Mouse (Mus musculus): ENCODE data around the gene 4933417A18Rik. TPM values are rescaled to one million over a fixed set of nuclear protein-coding genes. Genes with fewer than 3 reads are reported as not detected.
"Not testable (repeated sequence)": the region's sequence is repeated elsewhere in the genome, so short reads cannot be mapped to it uniquely, and the experiment has no call there.

Gene 4933417A18Rik
- polyA plus RNA-seq (2014; fragmentation: Nextera tagmentation; extraction: Ambion mirVana) = not detected in 2 replicates

GRCm38 (mm10) chr13:34924210-34924609 is at the start of gene 4933417A18Rik, which contains the start of gene Fam217a:
Gene 4933417A18Rik (plus strand): TSS chr13:34924409.
Gene Fam217a (minus strand): TSS chr13:34924310.
- no peaks in the 10 kb centered on the region for H3K4me1 ChIP-seq (replicated peaks; ENCODE audit: control insufficient read depth, insufficient read depth, low read length)
- H3K36me3 ChIP-seq (ENCODE audit: control insufficient read depth, insufficient read depth, low read length) = no peaks in the 10 kb centered on the region
- H3K27ac ChIP-seq (ENCODE audit: low read depth, low read length) = no peak within 1 kb of the TSS
- 74% methylated on average over 4 of the region's 4 CpGs for WGBS
- DNase-seq (ENCODE audit: low spot score) (no peak), ATAC-seq (replicated peaks; ENCODE audit: low FRiP score) (no peak)
- no peaks in the 10 kb centered on the region for H3K27me3 ChIP-seq (replicated peaks; ENCODE audit: control insufficient read depth, insufficient read depth, low read length)
- H3K4me3 ChIP-seq (ENCODE audit: low read depth, low read length) = no peak within 1 kb of the TSS
- no peak within 1 kb of the TSS for H3K4me2 ChIP-seq
- H3K9ac ChIP-seq (ENCODE audit: low read depth, low read length) = no peak within 1 kb of the TSS
- H3K9me3 ChIP-seq (ENCODE audit: control insufficient read depth, low read length) = no peaks in the 10 kb centered on the region

- not testable (repeated sequence) for DNase-seq (ENCODE audit: low spot score); ATAC-seq (replicated peaks; ENCODE audit: low FRiP score); H3K27me3 ChIP-seq (replicated peaks; ENCODE audit: control insufficient read depth, insufficient read depth, low read length); H3K4me1 ChIP-seq (replicated peaks; ENCODE audit: control insufficient read depth, insufficient read depth, low read length); H3K36me3 ChIP-seq (ENCODE audit: control insufficient read depth, insufficient read depth, low read length); H3K9me3 ChIP-seq (ENCODE audit: control insufficient read depth, low read length)
- peak overlapping the region; percentile 99 for H3K27ac ChIP-seq (ENCODE audit: low read depth, low read length)
- peak overlapping the region; percentile 99 for H3K4me3 ChIP-seq (ENCODE audit: low read depth, low read length)
- H3K4me2 ChIP-seq = peak overlapping the region; percentile 77
- 13% methylated on average over 13 of the region's 13 CpGs for WGBS
- peak overlapping the region; percentile 99 for H3K9ac ChIP-seq (ENCODE audit: low read depth, low read length)
Observed at GRCm38 (mm10) chr13:34874736-34875135, 49.5 kb upstream of the 4933417A18Rik start.

- H3K4me1 ChIP-seq (replicated peaks; ENCODE audit: control insufficient read depth, insufficient read depth, low read length) = peaks cover 8% of the 10 kb centered on the region
- 1% methylated on average over 40 of the region's 40 CpGs for WGBS
- DNase-seq (ENCODE audit: low spot score) (peak; percentile 94), ATAC-seq (replicated peaks; ENCODE audit: low FRiP score) (peak; percentile 70)
- H3K27me3 ChIP-seq (replicated peaks; ENCODE audit: control insufficient read depth, insufficient read depth, low read length) = no peaks in the 10 kb centered on the region
- no peaks in the 10 kb centered on the region for H3K36me3 ChIP-seq (ENCODE audit: control insufficient read depth, insufficient read depth, low read length)
- peak within 1 kb of the TSS; percentile 77 for H3K4me2 ChIP-seq
- H3K9ac ChIP-seq (ENCODE audit: low read depth, low read length) = peak within 1 kb of the TSS; percentile 99
- no peaks in the 10 kb centered on the region for H3K9me3 ChIP-seq (ENCODE audit: control insufficient read depth, low read length)
- peak within 1 kb of the TSS; percentile 99 for H3K27ac ChIP-seq (ENCODE audit: low read depth, low read length)
- peak within 1 kb of the TSS; percentile 99 for H3K4me3 ChIP-seq (ENCODE audit: low read depth, low read length)
Observed at GRCm38 (mm10) chr13:34875166-34875710, 49.0 kb upstream of the 4933417A18Rik start, which contains the start of gene Prpf4b. Gene Prpf4b (plus strand): TSS chr13:34875302.

DNA sequence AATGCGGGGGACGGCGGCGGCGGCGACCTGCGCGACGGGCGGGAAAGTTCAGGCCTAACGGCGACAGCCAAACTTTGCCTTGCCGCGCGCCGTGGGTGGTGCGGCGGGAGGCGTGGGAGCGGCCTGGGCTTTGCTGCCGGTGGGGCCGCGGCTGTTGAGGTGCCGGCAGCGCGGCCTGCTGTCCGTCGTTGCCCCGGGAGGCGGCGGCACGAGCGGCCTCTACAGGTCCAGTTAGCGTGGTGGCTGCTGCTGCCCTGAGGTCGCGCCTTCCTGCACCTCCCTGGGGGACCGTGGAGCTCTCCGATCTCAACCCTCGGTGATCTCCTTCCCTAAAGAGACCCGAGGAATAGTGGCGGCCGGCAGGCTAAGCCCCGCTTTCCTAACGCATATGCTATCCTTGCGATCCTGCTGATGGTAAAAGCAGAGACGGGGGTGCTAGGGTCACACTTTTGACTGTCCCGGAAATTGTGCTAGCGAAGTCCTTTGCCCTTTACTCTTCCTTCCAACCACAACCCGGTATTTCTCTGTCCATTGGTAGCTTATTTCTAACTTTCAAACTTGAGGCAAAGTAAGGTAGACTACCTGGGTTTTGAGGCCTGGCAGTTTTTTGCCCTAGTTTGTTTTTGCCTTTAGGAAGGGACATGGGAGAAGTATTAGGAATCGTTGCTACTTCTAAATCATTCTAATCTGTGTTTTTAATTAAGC is 48.3 kb upstream of the 4933417A18Rik start:
- H3K27me3 ChIP-seq (replicated peaks; ENCODE audit: control insufficient read depth, insufficient read depth, low read length) = no peaks in the 10 kb centered on the region
- DNase-seq (ENCODE audit: low spot score) = peak; percentile 75
- H3K36me3 ChIP-seq (ENCODE audit: control insufficient read depth, insufficient read depth, low read length) = no peaks in the 10 kb centered on the region
- H3K9me3 ChIP-seq (ENCODE audit: control insufficient read depth, low read length) = no peaks in the 10 kb centered on the region
- peak overlapping the region; percentile 99 for H3K4me3 ChIP-seq (ENCODE audit: low read depth, low read length)
- peak overlapping the region; percentile 99 for H3K27ac ChIP-seq (ENCODE audit: low read depth, low read length)
- H3K9ac ChIP-seq (ENCODE audit: low read depth, low read length) = peak overlapping the region; percentile 99
- peak; percentile 52 for ATAC-seq (replicated peaks; ENCODE audit: low FRiP score)
- WGBS = 1% methylated on average over 50 of the region's 50 CpGs
- H3K4me1 ChIP-seq (replicated peaks; ENCODE audit: control insufficient read depth, insufficient read depth, low read length) = peaks cover 8% of the 10 kb centered on the region
- peak overlapping the region; percentile 77 for H3K4me2 ChIP-seq

DNA sequence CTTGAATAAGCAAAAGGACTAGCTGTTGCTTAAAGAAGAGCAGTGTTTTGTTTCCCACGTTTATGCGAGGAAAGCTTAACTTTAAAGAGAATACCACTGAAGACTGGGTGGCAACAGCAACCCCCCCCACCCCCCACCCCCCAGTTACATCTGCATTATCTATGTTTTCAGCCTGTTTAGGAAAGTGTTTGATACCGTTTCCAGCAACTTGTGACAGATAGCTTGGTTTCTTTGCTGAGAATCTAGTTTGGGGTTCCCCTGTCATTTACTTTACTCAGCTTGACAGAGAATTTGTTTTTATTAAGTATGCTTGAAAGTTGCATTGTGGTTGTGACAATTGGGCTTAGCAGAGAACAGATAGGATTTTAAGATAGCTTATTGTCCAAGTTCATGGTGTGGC is 47.7 kb upstream of the 4933417A18Rik start:
- Histone ChIP-seq H3K27me3 (replicated peaks; ENCODE audit: control insufficient read depth, insufficient read depth, low read length) (no peaks in the 10 kb centered on the region), H3K4me1 (replicated peaks; ENCODE audit: control insufficient read depth, insufficient read depth, low read length) (peaks cover 8% of the 10 kb centered on the region), H3K4me3 (ENCODE audit: low read depth, low read length) (peak overlapping the region; percentile 99), H3K9ac (ENCODE audit: low read depth, low read length) (peak overlapping the region; percentile 99), H3K4me2 (peak overlapping the region; percentile 77), H3K27ac (ENCODE audit: low read depth, low read length) (peak overlapping the region; percentile 99), H3K9me3 (ENCODE audit: control insufficient read depth, low read length) (no peaks in the 10 kb centered on the region), H3K36me3 (ENCODE audit: control insufficient read depth, insufficient read depth, low read length) (0 out of 2 replicates have a peak, but pooled peaks cover under 1% of the 10 kb centered on the region)
- 2% methylated on average over 3 of the region's 3 CpGs for WGBS
- no peak for DNase-seq (ENCODE audit: low spot score)
- ATAC-seq (replicated peaks; ENCODE audit: low FRiP score) = no peak

DNA sequence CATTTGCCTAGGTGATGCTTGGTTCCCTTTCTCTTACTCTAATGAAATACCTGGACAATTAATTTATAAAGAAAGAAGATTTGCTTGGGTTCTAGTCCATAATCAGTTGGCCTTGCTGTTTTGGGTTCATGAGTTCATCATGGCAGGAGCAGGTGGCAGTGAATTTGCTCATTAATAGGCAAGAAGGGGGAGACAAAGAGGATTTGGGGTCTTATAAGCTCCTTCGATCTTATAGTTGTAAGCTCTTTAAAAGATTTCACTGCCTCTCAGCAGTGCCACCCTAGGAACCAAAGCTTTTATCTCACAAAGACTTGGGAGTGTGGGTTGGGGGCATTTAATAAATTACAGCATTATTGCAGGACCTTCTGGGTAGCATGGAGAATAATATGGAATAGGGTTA is 31.3 kb upstream of the 4933417A18Rik start:
- Histone ChIP-seq H3K9me3 (ENCODE audit: control insufficient read depth, low read length) (no peaks in the 10 kb centered on the region), H3K4me3 (ENCODE audit: low read depth, low read length) (no peak overlapping the region), H3K27ac (ENCODE audit: low read depth, low read length) (no peak overlapping the region), H3K4me1 (replicated peaks; ENCODE audit: control insufficient read depth, insufficient read depth, low read length) (no peaks in the 10 kb centered on the region), H3K27me3 (replicated peaks; ENCODE audit: control insufficient read depth, insufficient read depth, low read length) (no peaks in the 10 kb centered on the region), H3K4me2 (no peak overlapping the region), H3K9ac (ENCODE audit: low read depth, low read length) (no peak overlapping the region), H3K36me3 (ENCODE audit: control insufficient read depth, insufficient read depth, low read length) (peaks cover 60% of the 10 kb centered on the region)
- DNase-seq (ENCODE audit: low spot score) (no peak), ATAC-seq (replicated peaks; ENCODE audit: low FRiP score) (no peak)
- 93% methylated on average over 1 of the region's 1 CpGs for WGBS

DNA sequence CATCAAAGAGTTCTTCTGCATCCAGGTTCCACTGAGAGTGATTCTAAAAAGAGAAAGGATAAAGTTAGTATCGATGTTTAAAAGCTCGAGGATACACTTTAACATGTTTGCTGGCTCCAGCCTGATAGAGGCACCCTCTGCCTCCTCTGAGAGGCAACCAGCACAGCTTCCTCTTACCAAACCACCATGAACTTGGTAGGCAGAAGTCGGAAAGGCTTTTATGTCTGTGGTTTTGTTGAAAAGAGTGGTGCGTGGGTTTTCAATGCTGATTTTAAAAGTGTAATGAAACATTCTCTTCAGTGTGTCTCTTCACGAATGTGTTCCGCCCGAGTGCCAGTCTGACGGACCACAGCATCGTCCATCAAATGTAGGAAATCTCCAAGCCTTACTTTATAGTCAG is 9.6 kb upstream of the 4933417A18Rik start:
- Histone ChIP-seq H3K27me3 (replicated peaks; ENCODE audit: control insufficient read depth, insufficient read depth, low read length) (no peaks in the 10 kb centered on the region), H3K4me2 (no peak overlapping the region), H3K4me1 (replicated peaks; ENCODE audit: control insufficient read depth, insufficient read depth, low read length) (no peaks in the 10 kb centered on the region; the same call in 1 of the 2 replicates), H3K4me3 (ENCODE audit: low read depth, low read length) (no peak overlapping the region), H3K36me3 (ENCODE audit: control insufficient read depth, insufficient read depth, low read length) (no peaks in the 10 kb centered on the region), H3K27ac (ENCODE audit: low read depth, low read length) (no peak overlapping the region), H3K9ac (ENCODE audit: low read depth, low read length) (no peak overlapping the region), H3K9me3 (ENCODE audit: control insufficient read depth, low read length) (no peaks in the 10 kb centered on the region)
- ATAC-seq (replicated peaks; ENCODE audit: low FRiP score) (no peak), DNase-seq (ENCODE audit: low spot score) (no peak)
- WGBS = 66% methylated on average over 9 of the region's 9 CpGs

- DNase-seq (ENCODE audit: low spot score) = peak; percentile 41
- Histone ChIP-seq H3K36me3 (ENCODE audit: control insufficient read depth, insufficient read depth, low read length) (no peaks in the 10 kb centered on the region), H3K4me2 (peak overlapping the region; percentile 64), H3K4me1 (replicated peaks; ENCODE audit: control insufficient read depth, insufficient read depth, low read length) (no peaks in the 10 kb centered on the region; the same call in 1 of the 2 replicates), H3K27me3 (replicated peaks; ENCODE audit: control insufficient read depth, insufficient read depth, low read length) (no peaks in the 10 kb centered on the region), H3K4me3 (ENCODE audit: low read depth, low read length) (peak overlapping the region; percentile 27), H3K9ac (ENCODE audit: low read depth, low read length) (peak overlapping the region; percentile 40; the same call in 1 of the 2 replicates), H3K27ac (ENCODE audit: low read depth, low read length) (no peak overlapping the region), H3K9me3 (ENCODE audit: control insufficient read depth, low read length) (no peaks in the 10 kb centered on the region)
- ATAC-seq (replicated peaks; ENCODE audit: low FRiP score) = no peak
- WGBS = 31% methylated on average over 36 of the region's 37 CpGs
Observed at GRCm38 (mm10) chr13:34916520-34917167, 7.6 kb upstream of the 4933417A18Rik start.
